Mouse (Mus musculus): ENCODE measurements around the gene Carm1.
"Not testable (repeated sequence)": the region's sequence is repeated elsewhere in the genome, so short reads cannot be mapped to it uniquely, and the experiment has no call there.

The Carm1 gene

DNA sequence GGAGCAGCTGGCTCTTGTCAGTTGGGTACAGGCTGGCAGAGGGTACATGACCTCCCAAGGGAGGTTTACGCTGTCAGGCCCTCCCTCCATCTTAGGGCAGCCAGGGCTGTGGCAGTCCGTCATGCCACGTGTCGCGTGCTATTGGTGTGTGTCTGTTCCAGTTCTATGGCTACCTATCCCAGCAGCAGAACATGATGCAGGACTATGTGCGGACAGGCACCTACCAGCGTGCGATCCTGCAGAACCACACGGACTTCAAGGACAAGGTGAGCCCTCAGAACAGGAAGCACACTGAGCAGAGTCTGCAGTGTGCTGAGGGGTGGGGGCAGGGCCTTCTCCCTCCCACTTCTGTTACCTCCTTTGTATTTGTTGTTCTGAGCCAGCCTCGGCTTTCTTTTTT, 28.6 kb downstream of the Carm1 start:
- in situ Hi-C loops (cut with MseI, MboI): no loop called here

DNA sequence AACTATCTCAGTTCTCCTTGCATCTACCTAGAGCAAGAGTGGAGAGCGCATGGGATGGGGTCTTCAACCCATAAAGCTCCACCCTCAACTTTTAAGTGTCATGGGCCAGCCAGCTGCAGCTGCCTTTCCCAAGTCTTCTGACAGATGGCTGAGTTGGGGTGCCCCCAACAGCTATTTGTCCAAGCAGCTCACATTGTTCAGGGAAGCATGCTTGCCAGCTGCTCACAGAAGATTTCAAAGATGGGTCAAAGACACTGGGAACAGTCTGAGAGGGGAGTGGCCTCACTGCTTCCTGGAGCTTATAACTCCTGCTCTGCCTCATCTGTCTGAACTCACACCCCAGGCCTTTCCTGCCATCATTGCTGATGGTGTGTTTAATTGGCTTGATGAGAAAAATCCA, 29.6 kb downstream of the Carm1 start:
- in situ Hi-C loops (cut with MseI, MboI): no loop called here

GRCm38 (mm10) chr9:21578226-21578625, 31.5 kb downstream of the Carm1 start:
- in situ Hi-C loops (cut with MseI, MboI): no loop called here

- in situ Hi-C loops (cut with MseI, MboI): no loop called here
These were observed 38.7 kb downstream of the Carm1 start for GRCm38 (mm10) chr9:21585401-21585800.

DNA sequence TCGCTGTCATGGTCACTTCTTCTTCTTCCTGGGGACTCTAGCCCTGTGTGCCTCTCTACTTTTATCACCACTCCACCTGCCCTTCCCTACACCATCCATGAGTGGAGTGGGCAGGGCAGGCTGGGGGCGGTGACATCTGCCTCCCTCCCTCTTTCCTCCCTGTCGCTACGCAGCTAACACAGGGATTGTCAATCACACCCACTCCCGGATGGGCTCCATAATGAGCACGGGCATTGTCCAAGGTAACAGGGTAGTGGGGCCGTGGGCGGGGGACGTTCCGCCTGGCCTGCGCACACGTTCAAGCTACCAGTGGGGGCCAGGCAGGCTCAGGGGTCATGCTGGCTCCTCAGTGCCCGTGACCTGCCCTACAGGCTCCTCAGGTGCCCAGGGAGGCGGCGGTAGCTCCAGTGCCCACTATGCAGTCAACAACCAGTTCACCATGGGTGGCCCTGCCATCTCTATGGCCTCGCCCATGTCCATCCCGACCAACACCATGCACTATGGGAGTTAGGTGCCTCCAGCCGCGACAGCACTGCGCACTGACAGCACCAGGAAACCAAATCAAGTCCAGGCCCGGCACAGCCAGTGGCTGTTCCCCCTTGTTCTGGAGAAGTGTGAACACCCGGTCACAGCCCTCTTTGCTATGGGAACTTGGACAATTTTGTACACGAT, 41.1 kb downstream of the Carm1 start:
- in situ Hi-C loops (cut with MseI, MboI): no loop called here

- in situ Hi-C loops (cut with MseI, MboI): no loop called here
These were observed 41.7 kb downstream of the Carm1 start for GRCm38 (mm10) chr9:21588350-21588749.

GRCm38 (mm10) chr9:21589538-21589937, 42.8 kb downstream of the Carm1 start:
- in situ Hi-C loops (cut with MseI, MboI): no loop called here

- in situ Hi-C loops (cut with MseI, MboI): no loop called here
These were observed 44.6 kb downstream of the Carm1 start for GRCm38 (mm10) chr9:21591127-21591830.

GRCm38 (mm10) chr9:21591831-21592702, 45.4 kb downstream of the Carm1 start:
- in situ Hi-C loops (cut with MseI, MboI): no loop called here

DNA sequence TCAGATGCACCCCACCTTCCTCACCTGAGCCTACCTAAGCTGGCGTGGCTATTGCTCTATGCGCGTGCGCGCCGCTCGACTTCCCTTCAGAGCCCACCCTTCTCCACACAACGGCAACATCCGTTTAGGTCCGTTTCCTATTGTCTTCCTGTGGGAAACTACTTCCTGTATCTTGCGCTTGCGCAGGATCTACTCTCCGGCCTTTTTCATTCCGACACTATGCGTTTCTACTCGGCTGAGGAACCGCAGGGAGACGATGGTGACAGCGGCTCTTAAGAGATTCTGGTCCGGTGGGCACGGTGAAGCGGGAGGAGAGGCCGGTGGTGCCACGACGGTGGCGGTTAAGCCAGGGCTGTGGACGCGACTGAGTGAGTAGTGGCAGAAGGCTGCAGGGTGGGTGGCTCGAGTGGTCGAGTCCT, 46.0 kb downstream of the Carm1 start, which contains the start of the genes Timm29 and Yipf2:
Gene Timm29, plus strand, starts transcription at position 20 of the 419 bp plus-strand sequence.
Gene Yipf2, minus strand, starts transcription at position 126 of the 419 bp plus-strand sequence.
- in situ Hi-C loops (cut with MseI, MboI): no loop called here

DNA sequence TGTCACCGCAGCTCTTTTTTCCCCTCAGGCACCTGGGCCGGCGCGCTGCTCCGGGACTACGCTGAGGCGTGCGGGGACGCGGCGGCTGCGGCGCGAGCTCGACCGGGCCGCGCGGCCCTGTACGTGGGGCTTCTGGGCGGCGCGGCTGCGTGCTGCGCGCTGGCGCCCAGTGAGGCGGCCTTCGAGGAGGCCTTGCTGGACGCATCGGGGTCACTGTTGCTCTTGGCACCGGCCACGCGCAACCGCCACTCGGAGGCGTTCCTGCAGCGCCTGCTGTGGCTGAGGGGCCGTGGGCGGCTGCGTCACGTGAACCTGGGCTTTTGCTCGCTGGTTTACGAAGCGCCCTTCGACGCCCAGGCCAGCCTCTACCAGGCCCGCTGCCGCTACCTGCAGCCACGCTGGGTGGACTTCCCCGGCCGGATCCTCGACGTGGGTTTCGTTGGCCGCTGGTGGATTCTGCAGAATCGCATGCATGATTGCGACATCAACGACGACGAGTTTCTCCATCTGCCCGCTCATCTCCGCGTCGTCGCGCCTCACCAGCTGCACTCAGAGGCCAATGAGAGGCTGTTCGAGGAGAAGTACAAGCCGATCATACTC, 46.5 kb downstream of the Carm1 start:
- in situ Hi-C loops (cut with MseI, MboI): no loop called here

DNA sequence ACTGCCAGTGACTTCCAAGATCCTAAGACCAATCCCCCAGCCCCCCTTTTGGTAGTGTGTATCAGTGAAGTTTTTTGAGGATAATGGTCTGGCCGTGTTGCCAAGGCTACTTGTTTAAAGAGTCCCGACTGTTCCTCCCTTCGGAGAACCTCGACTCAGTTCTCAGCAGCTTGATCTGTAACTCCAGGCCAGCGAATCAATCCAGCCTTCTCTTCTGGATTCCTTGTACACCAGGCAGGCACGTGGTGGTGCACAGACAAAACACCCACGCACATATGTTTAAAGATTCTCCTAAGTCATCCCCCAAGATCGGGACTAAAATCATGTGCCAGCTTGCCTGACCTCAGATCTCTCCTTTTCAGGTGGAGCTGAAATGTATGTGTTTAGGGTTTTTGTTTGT, 47.7 kb downstream of the Carm1 start:
- in situ Hi-C loops (cut with MseI, MboI): not testable (repeated sequence)

DNA sequence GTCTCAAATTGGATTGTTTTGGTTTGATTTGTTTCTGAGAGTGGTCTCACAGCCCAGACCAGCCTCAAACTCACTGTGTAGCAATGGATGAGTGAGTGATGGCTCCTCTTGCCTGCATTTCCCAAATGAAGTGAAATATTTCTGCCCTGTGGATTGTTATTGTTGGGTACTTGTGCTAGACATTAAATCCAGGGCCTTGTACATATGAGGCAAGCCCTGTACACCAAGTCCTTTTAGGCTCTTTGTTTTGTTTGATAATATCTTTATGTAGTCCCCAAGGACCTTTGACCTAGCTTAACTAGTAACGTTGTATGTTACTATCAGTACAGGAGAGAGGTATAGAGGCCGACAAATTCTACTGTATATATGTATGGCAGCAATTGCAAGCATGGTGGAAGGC, 48.1 kb downstream of the Carm1 start:
- in situ Hi-C loops (cut with MseI, MboI): no loop called here

DNA sequence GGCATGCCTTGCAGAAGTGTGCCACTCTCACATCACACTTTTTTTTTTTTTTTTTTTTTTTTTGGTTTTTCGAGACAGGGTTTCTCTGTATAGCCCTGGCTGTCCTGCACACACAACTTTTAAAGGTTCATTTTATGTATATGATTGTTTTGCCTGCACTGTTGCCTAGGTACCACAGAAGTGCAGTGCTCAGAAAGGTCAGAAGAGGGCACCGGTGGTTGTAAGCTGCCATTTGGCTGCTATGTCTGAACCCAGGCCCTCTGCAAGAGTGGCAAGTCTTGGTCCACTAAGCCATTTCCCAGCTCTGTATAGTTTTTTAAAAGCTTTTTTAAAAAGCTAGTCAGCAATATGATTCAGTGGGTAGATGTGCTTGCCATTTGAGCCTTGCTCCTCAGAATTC, 51.5 kb downstream of the Carm1 start:
- in situ Hi-C loops (cut with MseI, MboI): no loop called here

DNA sequence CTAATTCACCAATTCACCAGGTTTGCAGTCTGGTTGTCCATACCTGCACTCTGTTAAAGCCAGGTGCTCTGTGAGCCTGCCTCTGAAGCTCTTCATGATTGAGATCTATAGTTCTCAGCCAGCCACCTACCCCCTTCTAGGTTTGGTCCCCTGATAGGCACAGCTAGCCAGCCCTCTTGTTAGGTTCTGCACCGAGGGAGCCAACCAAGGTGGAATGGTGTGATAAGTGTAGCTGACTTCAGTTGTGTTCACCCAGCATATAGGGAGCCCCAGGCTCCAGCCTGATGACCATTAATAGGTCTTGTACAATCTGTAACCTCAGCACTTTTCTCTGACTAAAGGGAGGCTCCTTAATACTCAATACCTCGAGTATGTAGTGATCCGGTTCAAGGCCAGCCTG, 53.5 kb downstream of the Carm1 start:
- in situ Hi-C loops (cut with MseI, MboI): no loop called here

DNA sequence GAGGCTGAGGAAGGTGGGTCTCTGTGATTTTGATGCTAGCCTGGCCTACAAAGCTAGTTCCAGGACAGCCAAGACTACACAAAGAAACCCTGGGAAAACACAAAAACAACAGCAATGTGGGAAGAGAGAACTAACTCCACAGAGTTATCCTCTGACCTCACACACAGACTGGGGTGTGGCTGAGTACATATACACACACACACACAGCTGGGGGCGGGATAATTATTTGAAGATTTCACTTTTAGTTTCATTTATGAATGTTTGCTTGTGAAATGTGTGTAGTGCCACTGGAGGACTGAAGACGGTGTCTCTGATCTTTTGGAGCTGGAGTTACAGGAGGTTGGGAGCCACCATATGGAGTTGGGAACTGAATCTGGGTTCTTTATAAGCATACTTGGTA, 54.4 kb downstream of the Carm1 start:
- in situ Hi-C loops (cut with MseI, MboI): no loop called here

DNA sequence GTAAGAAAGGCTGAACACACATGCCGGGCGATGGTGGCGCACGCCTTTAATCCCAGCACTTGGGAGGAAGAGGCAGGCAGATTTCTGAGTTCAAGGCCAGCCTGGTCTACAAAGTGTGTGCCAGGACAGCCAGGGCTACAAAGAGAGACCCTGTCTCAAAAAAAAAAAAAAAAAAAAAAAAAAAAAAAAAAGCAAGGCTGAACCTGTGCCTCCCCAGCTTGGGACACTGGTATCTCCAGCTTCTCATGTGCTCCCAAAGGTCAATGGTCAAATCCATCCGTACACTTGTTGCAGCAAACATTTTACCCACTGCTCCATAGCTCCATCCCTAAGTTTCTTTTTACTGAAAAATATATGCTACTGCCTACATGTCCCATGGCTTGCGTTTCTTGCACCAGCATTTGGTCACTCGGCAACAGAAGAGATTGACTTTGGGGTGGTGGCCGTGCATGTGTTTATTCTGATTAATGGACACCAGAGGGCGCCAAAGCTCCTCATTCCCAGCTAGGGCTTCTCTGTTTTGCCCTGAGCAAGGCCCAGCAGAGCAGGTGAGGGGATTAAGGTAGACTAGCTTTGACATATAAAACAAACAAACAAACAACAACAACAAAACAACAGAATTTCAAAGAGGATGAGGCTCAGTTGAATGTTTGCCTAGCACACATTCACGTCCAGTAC, 55.2 kb downstream of the Carm1 start:
- in situ Hi-C loops (cut with MseI, MboI): no loop called here

DNA sequence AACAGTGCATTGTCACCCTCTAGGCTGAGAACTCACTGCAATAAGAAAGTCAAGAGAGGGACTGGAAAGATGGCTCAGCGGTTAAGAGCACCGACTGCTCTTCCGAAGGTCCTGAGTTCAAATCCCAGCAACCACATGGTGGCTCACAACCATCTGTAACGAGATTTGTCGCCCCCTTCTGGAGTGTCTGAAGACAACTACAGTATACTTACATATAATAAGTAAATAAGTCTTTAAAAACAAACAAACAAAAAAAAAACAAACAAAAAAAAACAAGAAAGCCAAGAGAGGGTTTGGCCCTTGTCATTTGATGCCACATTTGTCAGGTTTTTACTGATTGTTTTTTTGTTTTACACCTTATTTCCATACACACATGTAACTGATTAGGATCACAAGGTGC, 57.4 kb downstream of the Carm1 start:
- in situ Hi-C loops (cut with MseI, MboI): no loop called here

GRCm38 (mm10) chr9:21605865-21606264, 59.2 kb downstream of the Carm1 start:
- in situ Hi-C loops (cut with MseI, MboI): no loop called here

GRCm38 (mm10) chr9:21606648-21607047, 60.0 kb downstream of the Carm1 start:
- in situ Hi-C loops (cut with MseI, MboI): no loop called here

DNA sequence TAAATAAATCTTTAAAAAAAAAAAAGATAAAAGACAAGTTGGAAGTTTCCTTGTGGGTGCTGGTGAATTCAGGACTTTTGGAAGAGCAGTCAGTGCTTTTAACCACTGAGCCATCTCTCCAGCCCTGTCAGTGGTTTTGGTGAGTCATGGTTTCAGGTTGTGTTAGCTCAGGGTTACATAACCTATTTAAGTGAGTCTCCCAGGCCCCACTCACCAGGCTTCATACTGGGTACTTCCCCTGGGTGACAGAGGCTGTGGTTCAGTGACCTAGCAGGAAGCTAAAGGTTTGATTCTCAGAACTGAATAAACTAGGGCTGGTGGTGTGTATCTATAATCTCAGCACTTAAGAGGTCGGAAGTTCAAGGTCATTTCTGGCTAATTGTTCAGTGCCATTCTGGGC, 63.2 kb downstream of the Carm1 start:
- in situ Hi-C loops (cut with MseI, MboI): no loop called here

Measured in mouse trophoblast stem cell (cell line).